Mouse (Mus musculus) hindbrain, embryonic 11.5 days (tissue): ENCODE measurements around the gene Tenm4. TPM values are rescaled to one million over a fixed set of nuclear protein-coding genes. Genes with fewer than 3 reads are reported as not detected.
A peak's percentile ranks its signal among the peaks of the same experiment; 100 is the strongest.

ENCODE experiments used
- ATAC-seq: fragments of 200-750 bp; cut with Nextera tagmentation; 2 replicates; pipeline ENCODE4 v1.8.0; 2017; ENCODE audit warnings: mild to moderate bottlenecking, moderate TSS enrichment, moderate library complexity; ENCODE audit not compliant: low FRiP score
- DNase-seq: peaks from one replicate; pipeline ENCODE4 v3.0.0-alpha.2; 2015; ENCODE audit warnings: low spot score
- H3K27ac ChIP-seq: fragments of 300-500 bp; sonication (generic); 2 replicates; pipeline ENCODE4 v1.5.1; 2014; ENCODE audit warnings: mild to moderate bottlenecking, low read depth, low read length
- H3K27me3 ChIP-seq: fragments of 300-500 bp; sonication (generic); 2 replicates; pipeline ENCODE4 v1.6.1; 2014; ENCODE audit warnings: mild to moderate bottlenecking, low read length, moderate library complexity, mixed read lengths; ENCODE audit not compliant: control insufficient read depth, insufficient read depth
- H3K36me3 ChIP-seq: fragments of 300-500 bp; sonication (generic); 2 replicates; pipeline ENCODE4 v1.6.1; 2014; ENCODE audit warnings: mild to moderate bottlenecking, low read length, moderate library complexity, mixed read lengths; ENCODE audit not compliant: control insufficient read depth, insufficient read depth
- H3K4me1 ChIP-seq: fragments of 300-500 bp; sonication (generic); replicated peaks from 2 replicates; pipeline ENCODE4 v1.6.1; 2014; ENCODE audit warnings: low read length, mixed read lengths; ENCODE audit not compliant: control insufficient read depth, insufficient read depth
- H3K4me2 ChIP-seq: fragments of 300-500 bp; sonication (generic); replicated peaks from 2 replicates; pipeline ENCODE4 v1.6.1; 2014; ENCODE audit warnings: mild to moderate bottlenecking, low read depth, low read length
- H3K4me3 ChIP-seq: fragments of 300-500 bp; sonication (generic); 2 replicates; pipeline ENCODE4 v1.5.1; 2014; ENCODE audit warnings: low read depth, low read length
- H3K9ac ChIP-seq: fragments of 300-500 bp; sonication (generic); 2 replicates; pipeline ENCODE4 v1.6.1; 2014; ENCODE audit warnings: low read depth, low read length
- H3K9me3 ChIP-seq: fragments of 300-500 bp; sonication (generic); 2 replicates; pipeline ENCODE4 v1.6.1; 2016; ENCODE audit warnings: low read length; ENCODE audit not compliant: control insufficient read depth
- WGBS: fragments of 180-500 bp; shearing (Covaris S2); extraction: QIAGEN DNeasy Blood & Tissue Kit; methylation state at CpG from one replicate; pipeline ENCODE4 v1.1.7; 2014; 5-methylcytosine and 5-hydroxymethylcytosine counted together
- polyA plus RNA-seq: library from polyadenylated mRNA; unstranded; fragments of >200 nt; fragmentation: Nextera tagmentation; extraction: Ambion mirVana; gene quantifications from 2 replicates; pipeline ENCODE4 v1.2.1, GENCODE M21; 2014

Tenm4 gene
- polyA plus RNA-seq, 1 experiment from 2014 or later = 24.0 TPM

DNA sequence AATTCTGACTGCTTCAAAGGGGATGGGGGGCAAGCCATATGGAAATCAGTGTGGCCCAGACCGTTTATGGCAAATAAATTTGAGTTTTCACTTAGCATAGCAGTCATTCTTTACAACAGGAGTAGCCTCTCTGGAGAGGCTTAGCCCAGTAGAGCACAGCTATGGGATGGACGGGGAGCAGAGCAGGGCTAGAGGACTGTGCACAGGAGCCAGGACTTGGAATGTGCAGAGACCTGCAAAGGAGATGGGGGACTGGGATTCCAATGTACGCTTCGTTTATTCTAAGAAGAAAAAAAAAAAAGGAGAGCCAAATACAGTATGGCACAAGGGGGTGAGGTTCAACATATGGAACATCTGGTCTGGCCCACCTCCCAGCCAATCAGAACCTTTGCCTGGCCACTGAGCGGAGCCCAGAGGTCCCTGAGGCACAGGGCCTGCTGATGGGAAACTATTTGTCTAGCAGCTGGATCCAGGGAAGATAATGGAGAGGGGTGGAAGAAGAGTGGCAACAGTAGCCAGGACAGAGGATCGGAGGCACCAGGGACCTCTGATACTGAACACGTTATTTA, 381.3 kb downstream of the Tenm4 start:
- no peak for DNase-seq
- no peak overlapping the region for H3K4me2 ChIP-seq
- ATAC-seq = no peak; the same call in 1 of the 2 replicates
- H3K9me3 ChIP-seq = no peaks in the 10 kb centered on the region
- H3K4me3 ChIP-seq = no peak overlapping the region
- 53% methylated on average over 7 of the region's 7 CpGs for WGBS
- H3K36me3 ChIP-seq = no peaks in the 10 kb centered on the region
- no peaks in the 10 kb centered on the region for H3K27me3 ChIP-seq
- no peak overlapping the region for H3K9ac ChIP-seq
- H3K27ac ChIP-seq = no peak overlapping the region
- no peaks in the 10 kb centered on the region for H3K4me1 ChIP-seq

DNA sequence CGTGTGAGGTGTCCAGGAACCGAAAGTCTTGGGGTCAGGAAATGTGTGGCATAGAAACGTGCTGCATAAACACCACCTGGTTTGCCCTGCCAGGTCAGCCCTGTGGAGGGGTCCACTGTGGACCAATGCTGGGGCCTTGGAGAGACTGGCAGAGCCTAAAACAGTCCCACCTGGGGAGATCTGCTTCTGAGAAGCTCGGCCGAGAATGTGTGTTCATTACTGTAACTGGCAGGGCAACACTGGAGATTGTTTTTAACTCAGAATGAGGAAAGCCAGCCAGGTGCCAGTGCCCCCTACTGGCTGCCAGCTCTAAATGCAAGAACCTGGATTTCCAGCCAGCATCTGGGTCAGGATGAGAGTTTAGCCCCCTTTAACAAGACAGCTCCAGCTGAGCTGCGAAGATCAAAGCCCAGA, 383.2 kb downstream of the Tenm4 start:
- ATAC-seq (0 out of 2 replicates have a peak, but pooled peaks have one; percentile 2), DNase-seq (peak; percentile 68)
- H3K27ac ChIP-seq = no peak overlapping the region
- H3K4me3 ChIP-seq = no peak overlapping the region
- H3K27me3 ChIP-seq = no peaks in the 10 kb centered on the region
- no peak overlapping the region for H3K9ac ChIP-seq
- H3K4me2 ChIP-seq = no peak overlapping the region
- no peaks in the 10 kb centered on the region for H3K9me3 ChIP-seq
- H3K4me1 ChIP-seq = no peaks in the 10 kb centered on the region
- WGBS = 41% methylated on average over 6 of the region's 6 CpGs
- no peaks in the 10 kb centered on the region for H3K36me3 ChIP-seq

DNA sequence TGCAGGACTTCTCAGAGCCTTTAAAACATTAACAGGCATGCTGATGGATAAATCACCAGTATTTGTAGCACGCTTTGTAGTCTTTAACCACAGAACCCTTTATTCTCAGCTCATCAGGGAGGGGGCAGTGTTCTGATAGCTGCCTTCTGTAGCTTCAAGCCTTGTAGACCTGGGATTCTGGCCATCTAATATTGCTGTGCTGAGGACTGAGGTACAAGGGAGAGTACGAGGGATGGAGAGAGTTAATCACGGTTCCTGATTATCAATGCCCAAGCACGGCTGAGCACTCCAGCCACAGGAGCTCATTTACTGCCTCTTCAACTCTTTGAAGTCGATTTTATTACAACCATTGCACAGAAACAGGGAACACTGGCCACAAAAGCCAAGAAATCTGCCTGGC, 384.2 kb downstream of the Tenm4 start:
- Histone ChIP-seq H3K4me1 (no peaks in the 10 kb centered on the region), H3K27ac (no peak overlapping the region), H3K4me3 (no peak overlapping the region), H3K9ac (no peak overlapping the region), H3K9me3 (no peaks in the 10 kb centered on the region), H3K27me3 (no peaks in the 10 kb centered on the region), H3K4me2 (no peak overlapping the region), H3K36me3 (no peaks in the 10 kb centered on the region)
- no peak for DNase-seq
- ATAC-seq = no peak
- 32% methylated on average over 5 of the region's 5 CpGs for WGBS

DNA sequence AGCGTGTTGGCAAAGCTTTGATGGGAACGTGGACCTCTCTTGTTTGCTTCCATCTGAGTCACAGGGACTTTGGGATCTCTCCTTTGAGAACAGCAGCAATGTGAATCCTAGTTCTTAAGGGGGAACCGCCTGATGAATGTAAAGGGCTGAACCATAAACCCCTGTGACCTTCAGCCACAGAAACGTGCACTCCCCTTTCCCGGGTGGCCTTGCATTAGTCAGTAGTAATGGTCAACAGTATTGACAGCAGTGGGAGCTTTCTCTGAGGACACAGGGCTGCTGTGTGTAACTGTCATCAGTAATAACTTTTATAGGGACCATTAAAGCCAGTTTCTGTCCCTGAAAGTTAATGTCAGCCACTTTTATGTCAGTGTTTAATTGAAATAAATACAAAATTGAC, 385.7 kb downstream of the Tenm4 start:
- ATAC-seq (no peak), DNase-seq (no peak)
- Histone ChIP-seq H3K27me3 (no peaks in the 10 kb centered on the region), H3K9me3 (no peaks in the 10 kb centered on the region), H3K36me3 (no peaks in the 10 kb centered on the region), H3K27ac (no peak overlapping the region), H3K4me1 (no peaks in the 10 kb centered on the region), H3K9ac (no peak overlapping the region), H3K4me3 (no peak overlapping the region), H3K4me2 (no peak overlapping the region)
- WGBS = 77% methylated on average over 5 of the region's 5 CpGs

DNA sequence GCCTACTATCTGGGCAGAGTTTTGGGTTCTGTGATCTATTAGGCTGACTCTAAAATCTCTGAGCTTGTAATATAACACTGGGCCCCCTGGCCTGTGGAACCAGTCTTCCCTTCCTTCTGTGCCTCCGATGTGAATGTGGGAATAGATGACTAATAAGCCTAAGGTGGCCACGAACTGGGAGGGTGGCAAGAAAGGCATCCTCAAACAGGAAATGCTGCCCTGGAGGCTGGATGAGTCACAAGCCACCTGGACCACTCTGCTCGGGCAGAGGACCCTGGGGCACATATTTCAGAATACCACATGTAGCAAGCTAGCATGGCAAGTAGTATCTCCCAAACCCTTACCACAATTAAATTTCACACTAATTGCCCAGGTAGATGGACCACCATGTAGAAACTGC, 391.8 kb downstream of the Tenm4 start:
- H3K27me3 ChIP-seq = no peaks in the 10 kb centered on the region
- DNase-seq = no peak
- H3K9me3 ChIP-seq = no peaks in the 10 kb centered on the region
- 0 out of 2 replicates have a peak, but pooled peaks cover 3% of the 10 kb centered on the region for H3K4me1 ChIP-seq
- H3K36me3 ChIP-seq = no peaks in the 10 kb centered on the region
- no peak overlapping the region for H3K4me3 ChIP-seq
- H3K4me2 ChIP-seq = no peak overlapping the region
- no peak for ATAC-seq
- H3K27ac ChIP-seq = no peak overlapping the region
- no peak overlapping the region for H3K9ac ChIP-seq
- WGBS = 35% methylated on average over 3 of the region's 3 CpGs

DNA sequence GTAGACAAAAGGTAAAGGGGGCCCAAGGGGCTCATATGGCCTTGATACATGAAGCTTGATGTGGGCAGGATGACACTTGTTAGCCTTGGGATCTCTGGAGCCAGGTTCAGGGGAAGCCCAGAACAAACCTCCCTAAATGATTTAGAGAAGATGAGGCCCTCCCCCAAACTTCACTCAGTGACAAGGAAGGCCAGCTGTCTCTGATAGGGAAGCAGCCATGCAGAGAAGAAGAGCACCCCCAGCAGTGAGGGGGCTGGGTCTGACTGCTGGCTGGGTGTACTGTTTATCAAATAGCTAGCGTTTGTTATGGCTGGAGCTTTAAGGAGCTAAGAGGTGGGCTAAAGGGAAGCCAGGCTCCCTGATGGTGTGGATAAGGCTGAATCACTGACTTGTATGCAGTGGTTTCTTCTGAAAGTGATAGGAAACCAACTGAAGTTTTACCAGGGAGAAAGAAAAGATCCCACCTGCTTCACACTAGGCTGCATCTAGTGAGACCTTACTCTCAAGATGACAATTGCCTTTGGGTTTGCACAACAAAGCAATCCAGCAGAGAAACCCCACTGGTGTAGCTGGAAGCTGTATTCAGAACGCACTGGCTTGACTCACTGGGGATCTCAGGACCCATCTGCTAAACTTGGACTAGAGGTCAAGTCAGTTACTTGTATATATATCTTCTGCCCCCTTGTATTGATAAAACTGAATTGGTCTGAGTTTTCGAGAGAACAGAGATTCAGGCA, 392.5 kb downstream of the Tenm4 start:
- Histone ChIP-seq H3K36me3 (no peaks in the 10 kb centered on the region), H3K4me3 (no peak overlapping the region), H3K4me2 (no peak overlapping the region), H3K27ac (no peak overlapping the region), H3K27me3 (no peaks in the 10 kb centered on the region), H3K4me1 (0 out of 2 replicates have a peak, but pooled peaks cover 3% of the 10 kb centered on the region), H3K9me3 (no peaks in the 10 kb centered on the region), H3K9ac (no peak overlapping the region)
- 32% methylated on average over 3 of the region's 3 CpGs for WGBS
- DNase-seq (no peak), ATAC-seq (no peak)

DNA sequence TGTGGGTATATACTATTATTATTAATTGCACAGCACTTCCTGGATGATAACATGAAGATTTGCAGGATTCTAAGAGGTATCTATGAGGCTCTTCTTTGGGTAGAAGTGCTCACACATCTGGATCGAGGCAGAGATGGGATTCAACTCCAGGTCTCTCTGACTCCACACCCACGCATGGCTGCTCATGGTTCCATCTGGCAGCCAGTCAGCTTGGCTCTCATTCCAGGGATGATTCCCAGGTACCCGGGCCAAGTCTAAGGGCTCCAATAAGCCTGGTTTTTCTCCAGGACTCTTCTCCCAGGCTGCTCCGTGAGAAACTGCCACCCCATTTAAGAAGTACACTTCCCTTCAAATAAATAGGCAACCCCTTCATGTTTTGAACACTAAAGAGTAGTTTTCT, 394.8 kb downstream of the Tenm4 start:
- DNase-seq = no peak
- Histone ChIP-seq H3K4me2 (no peak overlapping the region), H3K36me3 (no peaks in the 10 kb centered on the region), H3K9me3 (no peaks in the 10 kb centered on the region), H3K27me3 (no peaks in the 10 kb centered on the region), H3K4me1 (0 out of 2 replicates have a peak, but pooled peaks cover 3% of the 10 kb centered on the region), H3K9ac (no peak overlapping the region), H3K27ac (no peak overlapping the region), H3K4me3 (no peak overlapping the region)
- 84% methylated on average over 4 of the region's 4 CpGs for WGBS
- no peak for ATAC-seq

DNA sequence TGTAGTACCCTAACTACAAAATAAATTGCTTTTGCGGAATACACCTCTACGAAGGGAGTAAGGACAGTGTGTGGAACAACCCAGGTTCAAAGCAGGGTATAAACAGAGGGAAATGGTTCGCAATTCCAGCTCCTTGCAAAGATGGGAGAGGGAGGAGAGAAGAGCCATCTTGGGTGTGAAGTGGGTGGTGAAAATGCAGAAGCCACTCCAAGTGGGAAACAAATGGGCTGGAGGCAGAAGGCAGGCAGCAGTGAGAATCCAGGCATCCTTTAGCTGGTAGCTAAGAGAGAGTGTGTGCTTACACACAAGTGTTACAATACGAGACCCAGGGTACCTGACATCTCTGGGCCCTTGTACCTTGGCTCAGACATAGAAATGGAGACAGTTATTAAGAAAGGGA, 395.2 kb downstream of the Tenm4 start:
- Histone ChIP-seq H3K36me3 (no peaks in the 10 kb centered on the region), H3K9me3 (no peaks in the 10 kb centered on the region), H3K27me3 (no peaks in the 10 kb centered on the region), H3K27ac (no peak overlapping the region), H3K4me1 (0 out of 2 replicates have a peak, but pooled peaks cover 3% of the 10 kb centered on the region), H3K4me3 (no peak overlapping the region), H3K9ac (no peak overlapping the region), H3K4me2 (no peak overlapping the region)
- 85% methylated on average over 4 of the region's 4 CpGs for WGBS
- DNase-seq (no peak), ATAC-seq (no peak)

DNA sequence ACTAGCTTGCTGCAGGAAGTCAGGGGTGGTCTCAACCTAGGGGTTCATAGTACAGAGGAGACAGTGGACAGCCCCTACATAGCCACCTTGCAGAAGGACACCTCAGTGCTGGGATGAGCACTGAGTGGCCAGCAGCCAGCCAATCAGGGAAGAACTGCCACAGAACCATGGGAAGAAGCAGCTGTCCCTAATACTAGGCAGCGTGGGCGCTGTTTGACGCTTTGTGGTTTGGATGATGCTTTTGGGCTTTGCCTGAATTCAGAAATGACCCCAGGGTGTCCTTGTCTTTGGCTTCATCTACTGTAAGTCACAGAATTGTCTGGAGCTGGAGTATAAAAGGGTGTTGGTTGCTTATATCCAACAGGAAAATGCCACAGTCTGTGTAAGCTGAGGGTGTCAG, 397.0 kb downstream of the Tenm4 start:
- H3K9ac ChIP-seq = no peak overlapping the region
- 84% methylated on average over 3 of the region's 3 CpGs for WGBS
- H3K27me3 ChIP-seq = no peaks in the 10 kb centered on the region
- 0 out of 2 replicates have a peak, but pooled peaks cover 1% of the 10 kb centered on the region for H3K4me1 ChIP-seq
- DNase-seq = no peak
- no peak overlapping the region for H3K4me2 ChIP-seq
- ATAC-seq = no peak
- no peaks in the 10 kb centered on the region for H3K9me3 ChIP-seq
- no peak overlapping the region for H3K27ac ChIP-seq
- no peak overlapping the region for H3K4me3 ChIP-seq
- H3K36me3 ChIP-seq = no peaks in the 10 kb centered on the region
